Mouse (Mus musculus): ENCODE measurements around the gene Scap.
"Not testable (repeated sequence)": the region's sequence is repeated elsewhere in the genome, so short reads cannot be mapped to it uniquely, and the experiment has no call there.

Scap gene

GRCm38 (mm10) chr9:110330913-110331312 lies 2.2 kb upstream of the Scap start:
- DNase-seq (ENCODE audit: low spot score) = not testable (repeated sequence)

GRCm38 (mm10) chr9:110333896-110334259 lies 790 bp downstream of the Scap start:
- no peak for DNase-seq (ENCODE audit: low spot score)

- no peak for DNase-seq (ENCODE audit: low spot score)
These were observed 1.8 kb downstream of the Scap start for GRCm38 (mm10) chr9:110334849-110335248.

- no peak for DNase-seq (ENCODE audit: low spot score)
These were observed 7.1 kb downstream of the Scap start for GRCm38 (mm10) chr9:110340037-110340750.

GRCm38 (mm10) chr9:110342008-110342407 lies 8.9 kb downstream of the Scap start:
- no peak for DNase-seq (ENCODE audit: low spot score)

- DNase-seq (ENCODE audit: low spot score) = no peak
These were observed 10.7 kb downstream of the Scap start for GRCm38 (mm10) chr9:110343805-110344204.

- DNase-seq (ENCODE audit: low spot score) = no peak
These were observed 12.1 kb downstream of the Scap start for GRCm38 (mm10) chr9:110345057-110345739.

- no peak for DNase-seq (ENCODE audit: low spot score)
These were observed 15.8 kb downstream of the Scap start for GRCm38 (mm10) chr9:110348899-110349298.

- DNase-seq (ENCODE audit: low spot score) = no peak
These were observed 17.1 kb downstream of the Scap start for GRCm38 (mm10) chr9:110350188-110350587.

GRCm38 (mm10) chr9:110350612-110351011 lies 17.5 kb downstream of the Scap start:
- DNase-seq (ENCODE audit: low spot score) = no peak

- no peak for DNase-seq (ENCODE audit: low spot score)
These were observed 18.3 kb downstream of the Scap start for GRCm38 (mm10) chr9:110351350-110351749.

- DNase-seq (ENCODE audit: low spot score) = no peak
These were observed 19.0 kb downstream of the Scap start for GRCm38 (mm10) chr9:110351932-110352632.

GRCm38 (mm10) chr9:110358341-110358740 lies 25.3 kb downstream of the Scap start:
- DNase-seq (ENCODE audit: low spot score) = no peak

GRCm38 (mm10) chr9:110361299-110361698 lies 28.2 kb downstream of the Scap start:
- DNase-seq (ENCODE audit: low spot score) = peak; percentile 15

- no peak for DNase-seq (ENCODE audit: low spot score)
These were observed 29.2 kb downstream of the Scap start for GRCm38 (mm10) chr9:110362337-110362736.

GRCm38 (mm10) chr9:110366746-110367145 lies 33.7 kb downstream of the Scap start:
- DNase-seq (ENCODE audit: low spot score) = peak; percentile 7

GRCm38 (mm10) chr9:110369860-110370259 lies 36.8 kb downstream of the Scap start:
- no peak for DNase-seq (ENCODE audit: low spot score)

- DNase-seq (ENCODE audit: low spot score) = no peak
These were observed 40.8 kb downstream of the Scap start for GRCm38 (mm10) chr9:110373871-110374270.

GRCm38 (mm10) chr9:110375668-110376067 lies 42.6 kb downstream of the Scap start:
- DNase-seq (ENCODE audit: low spot score) = no peak

- DNase-seq (ENCODE audit: low spot score) = not testable (repeated sequence)
These were observed 44.6 kb downstream of the Scap start for GRCm38 (mm10) chr9:110377655-110378054.

GRCm38 (mm10) chr9:110379361-110379760 lies 46.3 kb downstream of the Scap start:
- no peak for DNase-seq (ENCODE audit: low spot score)

GRCm38 (mm10) chr9:110380662-110381061 lies 47.6 kb downstream of the Scap start:
- peak; percentile 9 for DNase-seq (ENCODE audit: low spot score)

GRCm38 (mm10) chr9:110381292-110381691 lies 48.2 kb downstream of the Scap start:
- no peak for DNase-seq (ENCODE audit: low spot score)

Data from embryo, embryonic 10.5 days (tissue).